Mouse (Mus musculus) layer of hippocampus, adult 18-20 months (tissue): Measurements from ENCODE around the gene Apbb1. TPM values are rescaled to one million over a fixed set of nuclear protein-coding genes. Genes with fewer than 3 reads are reported as not detected.
A peak's percentile ranks its signal among the peaks of the same experiment; 100 is the strongest.

Experiments
- DNase-seq, 2 experiments: peaks; one replicate each; pipeline ENCODE4 v3.0.0; 2022; ENCODE audit warnings: low spot score in 2 of 2
- total RNA-seq, 2 experiments: library from RNA; stranded (reverse); gene quantifications; 2 replicates each; pipeline ENCODE4 v1.2.3; 2021

Apbb1 gene
- total RNA-seq, 2 experiments from 2014 or later: 382 to 388 TPM

GRCm38 (mm10) chr7:105572949-105573348 is 8.5 kb downstream of the Apbb1 start:
- DNase-seq: no peak

- no peak for DNase-seq
Observed at GRCm38 (mm10) chr7:105570756-105571155, 10.7 kb downstream of the Apbb1 start.

- DNase-seq: peak in 1 of 2 experiments; percentile 54
Observed at GRCm38 (mm10) chr7:105569512-105570496, 11.6 kb downstream of the Apbb1 start.

GRCm38 (mm10) chr7:105568988-105569471 is 12.4 kb downstream of the Apbb1 start:
- peak; percentile 84 to 85 for DNase-seq

GRCm38 (mm10) chr7:105568583-105568982 is 12.9 kb downstream of the Apbb1 start:
- peak; percentile 71 to 77 for DNase-seq

GRCm38 (mm10) chr7:105565071-105565836 is 16.2 kb downstream of the Apbb1 start:
- no peak for DNase-seq

- no peak for DNase-seq
Observed at GRCm38 (mm10) chr7:105563367-105563766, 18.1 kb downstream of the Apbb1 start.

GRCm38 (mm10) chr7:105562317-105562716 is 19.1 kb downstream of the Apbb1 start:
- DNase-seq: no peak

GRCm38 (mm10) chr7:105559016-105559415 is 22.4 kb downstream of the Apbb1 start:
- peak in 1 of 2 experiments; percentile 81 for DNase-seq

GRCm38 (mm10) chr7:105557671-105558070 is 23.8 kb downstream of the Apbb1 start:
- DNase-seq: no peak

- no peak for DNase-seq
Observed at GRCm38 (mm10) chr7:105556406-105556805, 25.0 kb downstream of the Apbb1 start.

- DNase-seq: no peak
Observed at GRCm38 (mm10) chr7:105555571-105555970, 25.9 kb downstream of the Apbb1 start.

GRCm38 (mm10) chr7:105554212-105554942 is 27.1 kb downstream of the Apbb1 start, which contains the start of gene Smpd1:
Gene Smpd1 (plus strand): TSS chr7:105554360.
- peak; percentile 90 to 93 for DNase-seq

- DNase-seq: no peak
Observed at GRCm38 (mm10) chr7:105553456-105554211, 27.8 kb downstream of the Apbb1 start.

GRCm38 (mm10) chr7:105549035-105549434 is 32.4 kb downstream of the Apbb1 start:
- peak in 1 of 2 experiments; percentile 76 for DNase-seq

GRCm38 (mm10) chr7:105547970-105548369 is 33.5 kb downstream of the Apbb1 start:
- no peak for DNase-seq

- DNase-seq: no peak
Observed at GRCm38 (mm10) chr7:105545986-105546385, 35.5 kb downstream of the Apbb1 start.

- no peak for DNase-seq
Observed at GRCm38 (mm10) chr7:105534162-105534561, 47.3 kb downstream of the Apbb1 start.

GRCm38 (mm10) chr7:105528094-105528493 is 53.4 kb downstream of the Apbb1 start:
- DNase-seq: no peak

- peak in 1 of 2 experiments; percentile 54 for DNase-seq
Observed at GRCm38 (mm10) chr7:105527306-105527937, 54.0 kb downstream of the Apbb1 start.
